Mouse (Mus musculus): ENCODE measurements at regions not wholly inside any gene's neighbourhood (a gene's known extent, or its start where the extent isn't known, plus 50 kb on each side); places are given as distances from the start of the nearest gene placed in this dataset.

DNA sequence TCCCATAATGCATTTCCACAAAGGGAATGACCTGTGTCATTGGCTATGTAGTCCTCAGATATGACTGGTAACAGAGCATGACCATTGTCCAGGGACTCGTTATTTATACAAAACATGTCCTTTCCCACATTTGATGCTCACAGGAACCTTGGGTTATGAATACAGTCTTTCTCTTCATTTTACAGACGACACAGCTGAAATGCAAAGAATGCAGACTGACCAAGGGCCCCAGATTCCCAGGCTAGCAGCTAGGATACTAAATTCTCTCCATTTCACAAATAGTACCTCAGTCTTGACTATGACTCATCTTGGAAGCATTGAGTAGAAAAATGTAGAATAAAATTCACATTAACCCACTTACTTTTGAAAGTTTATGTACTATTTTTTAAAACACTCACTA is 182.7 kb upstream of the Sox4 start:
- ATAC-seq (ENCODE audit: insufficient read depth, low FRiP score, low TSS enrichment) (no peak), DNase-seq (ENCODE audit: low spot score) (no peak)
- Histone ChIP-seq H3K9ac (ENCODE audit: low read length) (no peak overlapping the region), H3K27ac (ENCODE audit: low read depth, low read length) (no peak overlapping the region), H3K4me2 (ENCODE audit: low read depth) (no peak overlapping the region), H3K4me3 (ENCODE audit: low read depth, low read length) (no peak overlapping the region), H3K4me1 (ENCODE audit: control insufficient read depth, insufficient read depth, low read length) (no peaks in the 10 kb centered on the region), H3K27me3 (ENCODE audit: control insufficient read depth, insufficient read depth, low read length) (no peaks in the 10 kb centered on the region), H3K36me3 (ENCODE audit: control insufficient read depth, insufficient read depth, low read length) (no peaks in the 10 kb centered on the region), H3K9me3 (ENCODE audit: control insufficient read depth, low read length) (no peaks in the 10 kb centered on the region)
- 78% methylated on average over 2 of the region's 2 CpGs for WGBS

GRCm38 (mm10) chr13:29127499-29127898 is 174.0 kb upstream of the Sox4 start:
- Histone ChIP-seq H3K27ac (ENCODE audit: low read depth, low read length) (no peak overlapping the region), H3K4me1 (ENCODE audit: control insufficient read depth, insufficient read depth, low read length) (no peaks in the 10 kb centered on the region), H3K4me3 (ENCODE audit: low read depth, low read length) (no peak overlapping the region), H3K4me2 (ENCODE audit: low read depth) (no peak overlapping the region), H3K36me3 (ENCODE audit: control insufficient read depth, insufficient read depth, low read length) (no peaks in the 10 kb centered on the region), H3K9me3 (ENCODE audit: control insufficient read depth, low read length) (no peaks in the 10 kb centered on the region), H3K9ac (ENCODE audit: low read length) (no peak overlapping the region), H3K27me3 (ENCODE audit: control insufficient read depth, insufficient read depth, low read length) (no peaks in the 10 kb centered on the region)
- ATAC-seq (ENCODE audit: insufficient read depth, low FRiP score, low TSS enrichment) = no peak
- DNase-seq (ENCODE audit: low spot score) = no peak

DNA sequence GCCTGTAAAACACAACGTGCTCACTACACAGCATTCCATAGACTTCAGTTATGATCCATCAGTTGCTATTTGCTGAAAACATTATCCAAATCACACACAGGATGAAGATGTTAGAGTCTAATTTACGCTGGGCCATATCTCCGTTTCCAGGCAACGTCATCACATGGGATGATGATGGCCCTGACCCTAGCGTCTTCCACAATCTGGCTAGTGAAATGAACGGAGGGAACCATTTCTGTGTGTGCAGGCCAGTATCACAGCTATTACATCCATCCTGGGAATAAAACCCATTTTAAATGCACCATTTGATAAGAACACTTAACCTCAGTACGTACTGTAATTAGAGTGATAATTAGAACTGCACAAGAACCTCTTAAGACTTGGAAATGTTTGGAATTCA is 170.0 kb upstream of the Sox4 start:
- Histone ChIP-seq H3K9me3 (ENCODE audit: control insufficient read depth, low read length) (no peaks in the 10 kb centered on the region), H3K27me3 (ENCODE audit: control insufficient read depth, insufficient read depth, low read length) (no peaks in the 10 kb centered on the region), H3K4me2 (ENCODE audit: low read depth) (no peak overlapping the region), H3K4me1 (ENCODE audit: control insufficient read depth, insufficient read depth, low read length) (no peaks in the 10 kb centered on the region), H3K4me3 (ENCODE audit: low read depth, low read length) (no peak overlapping the region), H3K9ac (ENCODE audit: low read length) (no peak overlapping the region), H3K36me3 (ENCODE audit: control insufficient read depth, insufficient read depth, low read length) (no peaks in the 10 kb centered on the region), H3K27ac (ENCODE audit: low read depth, low read length) (no peak overlapping the region)
- DNase-seq (ENCODE audit: low spot score) (no peak), ATAC-seq (ENCODE audit: insufficient read depth, low FRiP score, low TSS enrichment) (no peak)
- 83% methylated on average over 7 of the region's 7 CpGs for WGBS

DNA sequence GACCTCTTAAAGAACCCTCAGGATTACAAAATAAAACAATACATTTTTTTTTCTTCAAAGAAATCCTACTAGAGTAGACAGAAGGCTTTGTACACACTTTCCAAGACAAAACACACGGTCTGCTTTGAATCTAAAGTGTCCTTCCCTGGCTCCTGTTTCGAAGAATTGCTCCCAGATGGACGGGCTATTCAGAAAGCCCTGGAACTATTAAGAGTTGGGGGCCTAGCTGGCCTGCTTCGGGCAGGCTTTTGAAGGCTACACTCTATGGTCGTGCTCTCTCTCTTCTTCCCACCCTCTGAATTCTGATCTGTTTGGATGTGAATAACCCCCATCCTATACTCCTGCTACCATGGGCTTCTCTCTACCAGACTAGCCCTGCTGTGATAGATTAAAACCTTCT is 167.6 kb upstream of the Sox4 start:
- 80% methylated on average over 5 of the region's 5 CpGs for WGBS
- no peak overlapping the region for H3K4me2 ChIP-seq (ENCODE audit: low read depth)

GRCm38 (mm10) chr13:29119357-29119756 is 165.8 kb upstream of the Sox4 start:
- no peaks in the 10 kb centered on the region for H3K27me3 ChIP-seq (ENCODE audit: control insufficient read depth, insufficient read depth, low read length)
- no peaks in the 10 kb centered on the region for H3K4me1 ChIP-seq (ENCODE audit: control insufficient read depth, insufficient read depth, low read length)
- H3K4me3 ChIP-seq (ENCODE audit: low read depth, low read length) = no peak overlapping the region
- no peak overlapping the region for H3K4me2 ChIP-seq (ENCODE audit: low read depth)
- DNase-seq (ENCODE audit: low spot score) (no peak), ATAC-seq (ENCODE audit: insufficient read depth, low FRiP score, low TSS enrichment) (no peak)
- 86% methylated on average over 1 of the region's 1 CpGs for WGBS
- no peak overlapping the region for H3K9ac ChIP-seq (ENCODE audit: low read length)
- no peaks in the 10 kb centered on the region for H3K9me3 ChIP-seq (ENCODE audit: control insufficient read depth, low read length)
- no peak overlapping the region for H3K27ac ChIP-seq (ENCODE audit: low read depth, low read length)
- no peaks in the 10 kb centered on the region for H3K36me3 ChIP-seq (ENCODE audit: control insufficient read depth, insufficient read depth, low read length)

More for the DNA sequence above, 167.6 kb upstream of the Sox4 start:
- no peak overlapping the region for H3K9ac ChIP-seq (ENCODE audit: low read length)
- ATAC-seq (ENCODE audit: insufficient read depth, low FRiP score, low TSS enrichment) = no peak
- H3K4me3 ChIP-seq (ENCODE audit: low read depth, low read length) = no peak overlapping the region
- no peaks in the 10 kb centered on the region for H3K4me1 ChIP-seq (ENCODE audit: control insufficient read depth, insufficient read depth, low read length)
- no peak for DNase-seq (ENCODE audit: low spot score)
- H3K9me3 ChIP-seq (ENCODE audit: control insufficient read depth, low read length) = no peaks in the 10 kb centered on the region
- no peaks in the 10 kb centered on the region for H3K36me3 ChIP-seq (ENCODE audit: control insufficient read depth, insufficient read depth, low read length)
- no peaks in the 10 kb centered on the region for H3K27me3 ChIP-seq (ENCODE audit: control insufficient read depth, insufficient read depth, low read length)
- H3K27ac ChIP-seq (ENCODE audit: low read depth, low read length) = no peak overlapping the region

- DNase-seq (ENCODE audit: low spot score) (no peak), ATAC-seq (ENCODE audit: insufficient read depth, low FRiP score, low TSS enrichment) (no peak)
- Histone ChIP-seq H3K36me3 (ENCODE audit: control insufficient read depth, insufficient read depth, low read length) (no peaks in the 10 kb centered on the region), H3K27me3 (ENCODE audit: control insufficient read depth, insufficient read depth, low read length) (no peaks in the 10 kb centered on the region), H3K9me3 (ENCODE audit: control insufficient read depth, low read length) (no peaks in the 10 kb centered on the region), H3K9ac (ENCODE audit: low read length) (no peak overlapping the region), H3K4me3 (ENCODE audit: low read depth, low read length) (no peak overlapping the region), H3K4me1 (ENCODE audit: control insufficient read depth, insufficient read depth, low read length) (no peaks in the 10 kb centered on the region), H3K4me2 (ENCODE audit: low read depth) (no peak overlapping the region), H3K27ac (ENCODE audit: low read depth, low read length) (no peak overlapping the region)
- WGBS = 76% methylated on average over 3 of the region's 3 CpGs
These were observed 161.5 kb upstream of the Sox4 start for GRCm38 (mm10) chr13:29114998-29115495.

- H3K4me3 ChIP-seq (ENCODE audit: low read depth, low read length) = no peak overlapping the region
- no peak overlapping the region for H3K9ac ChIP-seq (ENCODE audit: low read length)
- no peak for ATAC-seq (ENCODE audit: insufficient read depth, low FRiP score, low TSS enrichment)
- H3K27ac ChIP-seq (ENCODE audit: low read depth, low read length) = no peak overlapping the region
- H3K4me2 ChIP-seq (ENCODE audit: low read depth) = no peak overlapping the region
- DNase-seq (ENCODE audit: low spot score) = no peak
- H3K4me1 ChIP-seq (ENCODE audit: control insufficient read depth, insufficient read depth, low read length) = no peaks in the 10 kb centered on the region
- 72% methylated on average over 5 of the region's 5 CpGs for WGBS
- H3K27me3 ChIP-seq (ENCODE audit: control insufficient read depth, insufficient read depth, low read length) = no peaks in the 10 kb centered on the region
- no peaks in the 10 kb centered on the region for H3K36me3 ChIP-seq (ENCODE audit: control insufficient read depth, insufficient read depth, low read length)
- H3K9me3 ChIP-seq (ENCODE audit: control insufficient read depth, low read length) = no peaks in the 10 kb centered on the region
These were observed 156.6 kb upstream of the Sox4 start for GRCm38 (mm10) chr13:29110127-29110526.

- no peaks in the 10 kb centered on the region for H3K27me3 ChIP-seq (ENCODE audit: control insufficient read depth, insufficient read depth, low read length)
- H3K4me1 ChIP-seq (ENCODE audit: control insufficient read depth, insufficient read depth, low read length) = no peaks in the 10 kb centered on the region
- H3K9ac ChIP-seq (ENCODE audit: low read length) = no peak overlapping the region
- no peak overlapping the region for H3K27ac ChIP-seq (ENCODE audit: low read depth, low read length)
- H3K4me3 ChIP-seq (ENCODE audit: low read depth, low read length) = no peak overlapping the region
- no peaks in the 10 kb centered on the region for H3K36me3 ChIP-seq (ENCODE audit: control insufficient read depth, insufficient read depth, low read length)
- WGBS = 82% methylated on average over 18 of the region's 18 CpGs
- DNase-seq (ENCODE audit: low spot score) (no peak), ATAC-seq (ENCODE audit: insufficient read depth, low FRiP score, low TSS enrichment) (no peak)
- H3K4me2 ChIP-seq (ENCODE audit: low read depth) = no peak overlapping the region
- H3K9me3 ChIP-seq (ENCODE audit: control insufficient read depth, low read length) = no peaks in the 10 kb centered on the region
These were observed 155.7 kb upstream of the Sox4 start for GRCm38 (mm10) chr13:29109064-29109856.

DNA sequence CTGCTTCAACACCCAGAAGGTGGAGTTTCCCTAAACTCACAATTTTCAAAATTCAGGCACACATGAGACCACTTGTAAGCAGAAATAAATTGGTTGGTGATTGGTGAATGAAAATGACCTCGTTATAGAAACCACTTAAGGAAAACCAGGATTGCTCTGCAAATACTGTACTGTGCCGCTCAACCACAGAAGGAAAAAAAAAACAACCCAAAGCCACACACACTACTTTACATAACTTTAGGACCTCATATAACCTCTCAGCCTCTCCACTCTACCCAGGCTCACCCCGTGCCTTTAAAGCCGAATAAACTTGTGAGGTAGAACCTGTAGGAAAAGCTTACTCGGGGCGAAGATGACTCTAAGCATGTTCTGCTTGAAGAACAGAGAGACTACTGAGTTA is 154.7 kb upstream of the Sox4 start:
- no peak overlapping the region for H3K9ac ChIP-seq (ENCODE audit: low read length)
- no peak overlapping the region for H3K27ac ChIP-seq (ENCODE audit: low read depth, low read length)
- 94% methylated on average over 6 of the region's 6 CpGs for WGBS
- DNase-seq (ENCODE audit: low spot score) (no peak), ATAC-seq (ENCODE audit: insufficient read depth, low FRiP score, low TSS enrichment) (no peak)
- no peaks in the 10 kb centered on the region for H3K9me3 ChIP-seq (ENCODE audit: control insufficient read depth, low read length)
- H3K4me2 ChIP-seq (ENCODE audit: low read depth) = no peak overlapping the region
- no peaks in the 10 kb centered on the region for H3K36me3 ChIP-seq (ENCODE audit: control insufficient read depth, insufficient read depth, low read length)
- H3K4me1 ChIP-seq (ENCODE audit: control insufficient read depth, insufficient read depth, low read length) = no peaks in the 10 kb centered on the region
- H3K27me3 ChIP-seq (ENCODE audit: control insufficient read depth, insufficient read depth, low read length) = no peaks in the 10 kb centered on the region
- H3K4me3 ChIP-seq (ENCODE audit: low read depth, low read length) = no peak overlapping the region

All from neural tube, embryonic 11.5 days (tissue).